Mouse (Mus musculus) stomach, embryonic 15.5 days (tissue): ENCODE data around the gene Fam198a. TPM values are rescaled to one million over a fixed set of nuclear protein-coding genes. Genes with fewer than 3 reads are reported as not detected.

Source experiments
- ATAC-seq: fragments of 200-750 bp; cut with Nextera tagmentation; 2 replicates; pipeline ENCODE4 v1.8.0; 2017; ENCODE audit warnings: low read depth, moderate number of reproducible peaks, moderate TSS enrichment; ENCODE audit not compliant: insufficient read depth, low FRiP score
- H3K27ac ChIP-seq: fragments of 300-500 bp; sonication (generic); 2 replicates; pipeline ENCODE4 v1.5.1; 2015; ENCODE audit warnings: mild to moderate bottlenecking, inconsistent platforms
- H3K27me3 ChIP-seq: fragments of 300-500 bp; sonication (generic); replicated peaks from 2 replicates; pipeline ENCODE4 v1.6.1; 2015; ENCODE audit warnings: inconsistent platforms
- H3K36me3 ChIP-seq: fragments of 300-500 bp; sonication (generic); 2 replicates; pipeline ENCODE4 v1.6.1; 2015; ENCODE audit warnings: inconsistent platforms
- H3K4me1 ChIP-seq: fragments of 300-500 bp; sonication (generic); 2 replicates; pipeline ENCODE4 v1.6.1; 2015; ENCODE audit warnings: inconsistent platforms
- H3K4me2 ChIP-seq: fragments of 300-500 bp; sonication (generic); 2 replicates; pipeline ENCODE4 v1.6.1; 2015; ENCODE audit warnings: mild to moderate bottlenecking, inconsistent platforms
- H3K4me3 ChIP-seq: fragments of 300-500 bp; sonication (generic); replicated peaks from 2 replicates; pipeline ENCODE4 v1.5.1; 2015; ENCODE audit warnings: inconsistent platforms
- H3K9ac ChIP-seq: fragments of 300-500 bp; sonication (generic); 2 replicates; pipeline ENCODE4 v1.6.1; 2015; ENCODE audit warnings: inconsistent platforms
- H3K9me3 ChIP-seq: fragments of 300-500 bp; sonication (generic); 2 replicates; pipeline ENCODE4 v1.6.1; 2016; ENCODE audit warnings: inconsistent platforms
- WGBS: fragments of 180-500 bp; shearing (Covaris S2); methylation state at CpG from one replicate; pipeline ENCODE4 v1.1.7; 2015; 5-methylcytosine and 5-hydroxymethylcytosine counted together
- polyA plus RNA-seq: library from polyadenylated mRNA; unstranded; fragments of >200 nt; fragmentation: Nextera tagmentation; extraction: Ambion mirVana; gene quantifications from 2 replicates; pipeline ENCODE4 v1.2.1, GENCODE M21; 2015

Gene Fam198a
- polyA plus RNA-seq, 1 experiment from 2014 or later = 6.4 TPM

GRCm38 (mm10) chr9:121912786-121913185 is 38.0 kb upstream of the Fam198a start:
- no peaks in the 10 kb centered on the region for H3K36me3 ChIP-seq
- H3K9ac ChIP-seq = no peak overlapping the region
- WGBS = 83% methylated on average over 4 of the region's 4 CpGs
- no peaks in the 10 kb centered on the region for H3K4me1 ChIP-seq
- H3K9me3 ChIP-seq = no peaks in the 10 kb centered on the region
- no peak overlapping the region for H3K4me2 ChIP-seq
- H3K27me3 ChIP-seq = no peaks in the 10 kb centered on the region
- ATAC-seq = no peak
- H3K27ac ChIP-seq = no peak overlapping the region
- H3K4me3 ChIP-seq = no peak overlapping the region

DNA sequence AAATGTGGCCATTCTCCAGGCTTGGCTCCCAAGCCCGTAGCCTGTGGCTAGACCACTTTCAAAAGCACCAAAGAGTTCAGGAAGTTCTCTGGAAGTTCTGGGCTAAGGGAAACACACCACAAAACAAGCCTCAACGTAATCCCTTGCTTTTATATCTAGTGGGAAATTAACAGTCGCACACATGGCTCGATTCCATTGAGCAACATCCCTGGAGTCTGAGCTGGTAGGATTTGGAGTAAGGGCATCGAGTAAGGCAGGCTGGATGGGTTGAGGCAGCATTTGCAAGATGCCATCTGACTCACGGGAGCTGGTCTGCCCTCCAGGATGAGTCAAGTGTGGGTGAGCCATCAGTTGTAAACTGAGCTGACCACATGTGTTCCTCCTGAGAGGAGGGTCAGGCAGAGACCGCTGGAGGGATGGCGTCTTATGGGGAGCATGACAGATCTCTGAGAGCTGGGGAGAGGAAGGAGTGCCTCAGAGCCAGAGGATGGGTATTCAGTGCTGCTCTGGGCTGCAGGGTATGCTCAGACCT is 36.5 kb upstream of the Fam198a start:
- WGBS = 74% methylated on average over 8 of the region's 8 CpGs
- Histone ChIP-seq H3K36me3 (no peaks in the 10 kb centered on the region), H3K9me3 (no peaks in the 10 kb centered on the region), H3K27ac (no peak overlapping the region), H3K4me1 (no peaks in the 10 kb centered on the region), H3K9ac (no peak overlapping the region), H3K4me2 (no peak overlapping the region), H3K27me3 (no peaks in the 10 kb centered on the region), H3K4me3 (no peak overlapping the region)
- no peak for ATAC-seq

- Histone ChIP-seq H3K4me1 (no peaks in the 10 kb centered on the region), H3K4me3 (no peak overlapping the region), H3K27me3 (no peaks in the 10 kb centered on the region), H3K9ac (no peak overlapping the region), H3K36me3 (no peaks in the 10 kb centered on the region), H3K4me2 (no peak overlapping the region), H3K9me3 (no peaks in the 10 kb centered on the region), H3K27ac (no peak overlapping the region)
- whole genome bisulfite sequencing = 85% methylated on average over 10 of the region's 10 CpGs
- ATAC-seq = no peak
Observed at GRCm38 (mm10) chr9:121915056-121915455, 35.7 kb upstream of the Fam198a start.

- 61% methylated on average over 8 of the region's 8 CpGs for WGBS
Observed at GRCm38 (mm10) chr9:121916102-121916501, 34.7 kb upstream of the Fam198a start, which contains the start of gene Cyp8b1. TSS of gene Cyp8b1 (minus strand) at chr9:121916305.

GRCm38 (mm10) chr9:121919027-121919501 is 31.7 kb upstream of the Fam198a start:
- Histone ChIP-seq H3K4me1 (no peaks in the 10 kb centered on the region), H3K36me3 (no peaks in the 10 kb centered on the region), H3K4me2 (no peak overlapping the region), H3K27me3 (no peaks in the 10 kb centered on the region), H3K4me3 (no peak overlapping the region), H3K9me3 (no peaks in the 10 kb centered on the region), H3K9ac (no peak overlapping the region), H3K27ac (no peak overlapping the region)
- WGBS = 64% methylated on average over 10 of the region's 10 CpGs
- no peak for ATAC-seq

More at GRCm38 (mm10) chr9:121916102-121916501, 34.7 kb upstream of the Fam198a start, which contains the start of gene Cyp8b1:
- Histone ChIP-seq H3K9me3 (no peaks in the 10 kb centered on the region), H3K4me1 (no peaks in the 10 kb centered on the region), H3K27me3 (no peaks in the 10 kb centered on the region), H3K9ac (no peak within 1 kb of the TSS), H3K36me3 (no peaks in the 10 kb centered on the region), H3K4me3 (no peak within 1 kb of the TSS), H3K4me2 (no peak within 1 kb of the TSS), H3K27ac (no peak within 1 kb of the TSS)
- ATAC-seq = peak; percentile 71; the same call in 1 of the 2 replicates

DNA sequence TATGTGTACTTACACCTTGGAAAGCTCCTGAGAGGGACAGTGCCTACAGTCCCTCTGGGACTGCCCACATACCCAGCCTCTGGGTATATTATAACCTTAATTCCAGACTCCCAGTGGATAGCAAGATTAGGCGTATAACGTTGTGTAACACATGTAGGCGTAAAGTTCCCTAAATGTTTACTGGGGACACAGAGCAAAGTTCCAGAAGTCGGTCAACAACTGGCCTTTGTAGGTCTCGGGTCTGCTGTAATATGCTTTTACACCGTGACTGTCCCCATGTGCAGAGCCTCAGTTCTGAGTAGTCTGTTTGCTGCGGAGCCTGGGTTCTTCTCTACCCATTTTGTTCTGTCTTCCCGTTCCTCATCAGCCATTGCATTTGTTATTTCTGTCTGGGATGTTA is 27.3 kb upstream of the Fam198a start:
- H3K27me3 ChIP-seq = no peaks in the 10 kb centered on the region
- WGBS = 84% methylated on average over 8 of the region's 8 CpGs
- no peak overlapping the region for H3K27ac ChIP-seq
- no peaks in the 10 kb centered on the region for H3K4me1 ChIP-seq
- H3K9me3 ChIP-seq = no peaks in the 10 kb centered on the region
- no peak for ATAC-seq
- H3K36me3 ChIP-seq = no peaks in the 10 kb centered on the region
- H3K9ac ChIP-seq = no peak overlapping the region
- H3K4me2 ChIP-seq = no peak overlapping the region
- H3K4me3 ChIP-seq = no peak overlapping the region

DNA sequence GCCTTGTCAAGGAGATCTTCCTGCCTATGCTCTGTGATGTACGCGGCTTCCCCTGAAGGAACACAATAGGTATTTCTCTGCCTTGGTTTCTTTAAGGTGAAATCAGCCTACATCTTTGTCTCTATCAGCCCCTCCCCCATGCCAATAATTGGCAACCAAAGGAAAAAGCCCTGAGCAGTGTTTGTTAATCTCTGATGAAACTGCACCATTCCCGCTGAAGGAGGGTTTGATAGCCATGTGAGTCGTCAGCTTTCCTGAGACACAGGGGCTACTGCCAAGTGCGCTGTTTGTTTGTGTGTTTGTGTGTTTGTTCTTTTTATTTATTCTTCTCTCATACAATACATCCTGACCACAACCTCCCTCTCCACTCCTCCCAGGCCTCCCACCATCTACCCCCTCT is 26.9 kb upstream of the Fam198a start:
- H3K4me1 ChIP-seq = no peaks in the 10 kb centered on the region
- no peak for ATAC-seq
- H3K36me3 ChIP-seq = no peaks in the 10 kb centered on the region
- H3K27ac ChIP-seq = no peak overlapping the region
- no peaks in the 10 kb centered on the region for H3K9me3 ChIP-seq
- H3K4me2 ChIP-seq = no peak overlapping the region
- H3K4me3 ChIP-seq = no peak overlapping the region
- no peak overlapping the region for H3K9ac ChIP-seq
- WGBS = 77% methylated on average over 5 of the region's 5 CpGs
- no peaks in the 10 kb centered on the region for H3K27me3 ChIP-seq

- no peak overlapping the region for H3K9ac ChIP-seq
- H3K4me3 ChIP-seq = no peak overlapping the region
- H3K27ac ChIP-seq = no peak overlapping the region
- H3K27me3 ChIP-seq = no peaks in the 10 kb centered on the region
- WGBS = 81% methylated on average over 9 of the region's 9 CpGs
- H3K36me3 ChIP-seq = no peaks in the 10 kb centered on the region
- H3K4me2 ChIP-seq = no peak overlapping the region
- H3K9me3 ChIP-seq = no peaks in the 10 kb centered on the region
- no peak for ATAC-seq
- no peaks in the 10 kb centered on the region for H3K4me1 ChIP-seq
Observed at GRCm38 (mm10) chr9:121924901-121925560, 25.8 kb upstream of the Fam198a start.

GRCm38 (mm10) chr9:121925959-121926358 is 24.8 kb upstream of the Fam198a start:
- ATAC-seq = no peak
- no peaks in the 10 kb centered on the region for H3K27me3 ChIP-seq

DNA sequence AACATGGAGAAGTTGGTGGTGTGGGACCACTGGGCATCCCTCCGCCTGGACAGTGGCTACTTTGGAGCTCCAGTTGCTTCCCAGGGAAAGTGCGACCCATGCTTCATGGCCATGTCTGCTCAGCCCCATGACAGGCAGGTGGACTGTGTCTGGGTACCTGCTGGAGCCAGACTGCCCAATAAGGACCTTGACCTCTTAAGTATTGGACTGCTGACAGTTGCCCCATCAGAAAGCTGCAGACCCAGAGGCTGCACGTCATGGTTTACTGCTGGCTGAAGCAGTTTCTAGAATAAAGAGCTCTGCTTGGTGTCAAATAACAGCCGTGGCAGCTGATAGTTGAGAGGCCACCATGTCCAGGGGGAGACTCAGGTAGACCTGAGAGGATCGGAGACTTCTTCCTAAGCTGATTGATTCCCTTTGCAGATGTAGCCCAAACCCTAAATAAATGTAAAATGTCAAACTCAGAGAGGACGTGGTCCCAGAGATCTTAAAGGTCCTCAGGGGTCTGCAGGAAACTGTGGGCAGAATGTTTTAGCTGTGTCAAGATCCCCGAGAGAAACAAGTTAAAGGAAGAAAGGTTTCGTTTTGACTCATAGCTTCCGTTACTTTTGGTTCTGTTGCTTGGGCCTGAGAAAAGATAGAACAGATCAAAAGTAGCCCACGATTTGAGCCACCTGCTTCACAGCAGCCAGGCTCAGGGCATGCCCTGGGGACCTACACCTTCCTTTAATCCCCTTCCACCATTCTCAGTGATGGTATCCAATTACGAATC is 24.0 kb upstream of the Fam198a start:
- 49% methylated on average over 11 of the region's 11 CpGs for WGBS
- no peak overlapping the region for H3K27ac ChIP-seq
- no peak overlapping the region for H3K4me2 ChIP-seq
- peak; percentile 39; the same call in 1 of the 2 replicates for ATAC-seq
- no peaks in the 10 kb centered on the region for H3K27me3 ChIP-seq
- H3K36me3 ChIP-seq = no peaks in the 10 kb centered on the region
- H3K9ac ChIP-seq = no peak overlapping the region
- H3K4me1 ChIP-seq = no peaks in the 10 kb centered on the region
- no peak overlapping the region for H3K4me3 ChIP-seq
- no peaks in the 10 kb centered on the region for H3K9me3 ChIP-seq

More at GRCm38 (mm10) chr9:121925959-121926358, 24.8 kb upstream of the Fam198a start:
- 61% methylated on average over 8 of the region's 8 CpGs for WGBS
- Histone ChIP-seq H3K9me3 (no peaks in the 10 kb centered on the region), H3K4me2 (no peak overlapping the region), H3K36me3 (no peaks in the 10 kb centered on the region), H3K4me1 (no peaks in the 10 kb centered on the region), H3K4me3 (no peak overlapping the region), H3K27ac (no peak overlapping the region), H3K9ac (no peak overlapping the region)

- no peak for ATAC-seq
- H3K27me3 ChIP-seq = no peaks in the 10 kb centered on the region
- no peak overlapping the region for H3K27ac ChIP-seq
- no peaks in the 10 kb centered on the region for H3K36me3 ChIP-seq
- H3K4me3 ChIP-seq = no peak overlapping the region
- no peaks in the 10 kb centered on the region for H3K4me1 ChIP-seq
- 67% methylated on average over 7 of the region's 7 CpGs for WGBS
- H3K9me3 ChIP-seq = no peaks in the 10 kb centered on the region
- no peak overlapping the region for H3K4me2 ChIP-seq
- H3K9ac ChIP-seq = no peak overlapping the region
Observed at GRCm38 (mm10) chr9:121927721-121928120, 23.1 kb upstream of the Fam198a start.

GRCm38 (mm10) chr9:121928498-121928897 is 22.3 kb upstream of the Fam198a start:
- Histone ChIP-seq H3K36me3 (no peaks in the 10 kb centered on the region), H3K9ac (no peak overlapping the region), H3K9me3 (no peaks in the 10 kb centered on the region), H3K4me3 (no peak overlapping the region), H3K27ac (no peak overlapping the region), H3K4me1 (no peaks in the 10 kb centered on the region), H3K4me2 (no peak overlapping the region), H3K27me3 (no peaks in the 10 kb centered on the region)
- no peak for ATAC-seq
- 26% methylated on average over 2 of the region's 2 CpGs for WGBS
